Mouse (Mus musculus): Measurements from ENCODE around the gene Taldo1.
A peak's percentile ranks its signal among the peaks of the same experiment; 100 is the strongest.
"Not testable (repeated sequence)": the region's sequence is repeated elsewhere in the genome, so short reads cannot be mapped to it uniquely, and the experiment has no call there.

Taldo1 gene

GRCm38 (mm10) chr7:141439140-141439679 lies 47.2 kb downstream of the Taldo1 start:
- no peak for DNase-seq (ENCODE audit: low spot score in 2 of 2)

DNA sequence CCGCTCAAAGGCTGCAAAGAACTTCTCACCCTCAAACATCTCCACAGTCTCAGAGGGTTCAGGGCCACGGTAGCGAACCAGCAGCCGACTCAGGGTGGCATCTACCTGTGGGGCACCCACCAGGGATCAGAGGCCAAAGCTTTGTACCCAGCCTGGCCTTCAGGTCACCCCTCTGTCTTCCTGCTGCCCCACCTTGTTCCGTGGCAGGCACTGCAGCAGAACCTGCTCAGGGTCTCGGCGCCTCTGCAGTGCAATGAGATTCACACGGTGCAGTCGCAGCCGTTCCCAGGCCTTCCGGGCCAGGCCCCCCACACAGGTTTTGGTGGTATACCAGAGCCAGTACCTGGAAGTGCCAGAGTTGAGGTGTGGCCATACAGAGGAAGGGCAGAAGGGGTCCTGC lies 47.8 kb downstream of the Taldo1 start:
- DNase-seq (ENCODE audit: low spot score in 2 of 2), result no peak

- peak in 1 of 2 experiments; percentile 28 for DNase-seq (ENCODE audit: low spot score in 2 of 2)
Observed at GRCm38 (mm10) chr7:141440613-141441012, 48.6 kb downstream of the Taldo1 start.

GRCm38 (mm10) chr7:141441460-141441859 lies 49.5 kb downstream of the Taldo1 start:
- DNase-seq (ENCODE audit: low spot score in 2 of 2), result no peak

DNA sequence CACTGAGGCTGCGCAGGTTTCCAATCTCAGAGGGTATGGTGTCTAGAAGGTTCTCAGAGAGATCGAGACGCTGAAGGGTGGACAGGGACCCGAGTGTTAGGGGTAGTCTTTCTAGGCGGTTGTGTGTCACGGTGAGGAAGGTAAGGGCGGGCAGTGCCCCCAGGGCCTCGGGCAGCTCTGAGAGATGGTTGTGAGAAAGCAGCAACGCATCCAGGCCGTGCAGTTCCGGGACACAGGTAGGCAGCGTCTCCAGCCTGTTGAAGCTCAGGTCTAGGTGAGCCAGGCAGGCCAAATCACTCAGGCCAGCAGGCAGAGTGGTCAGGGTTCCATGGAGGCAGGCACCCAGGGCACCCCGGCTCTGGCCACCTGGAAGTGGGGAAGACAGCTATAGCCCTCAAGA lies 50.2 kb downstream of the Taldo1 start:
- DNase-seq (ENCODE audit: low spot score in 2 of 2), result no peak

GRCm38 (mm10) chr7:141443081-141443821 lies 51.3 kb downstream of the Taldo1 start:
- peak in 1 of 2 experiments; percentile 18 for DNase-seq (ENCODE audit: low spot score in 2 of 2)

- DNase-seq (ENCODE audit: low spot score in 2 of 2), result peak in 1 of 2 experiments; percentile 57
Observed at GRCm38 (mm10) chr7:141443828-141444237, 51.8 kb downstream of the Taldo1 start, which contains the start of gene Pidd1. TSS of gene Pidd1 (minus strand) at chr7:141444025.

DNA sequence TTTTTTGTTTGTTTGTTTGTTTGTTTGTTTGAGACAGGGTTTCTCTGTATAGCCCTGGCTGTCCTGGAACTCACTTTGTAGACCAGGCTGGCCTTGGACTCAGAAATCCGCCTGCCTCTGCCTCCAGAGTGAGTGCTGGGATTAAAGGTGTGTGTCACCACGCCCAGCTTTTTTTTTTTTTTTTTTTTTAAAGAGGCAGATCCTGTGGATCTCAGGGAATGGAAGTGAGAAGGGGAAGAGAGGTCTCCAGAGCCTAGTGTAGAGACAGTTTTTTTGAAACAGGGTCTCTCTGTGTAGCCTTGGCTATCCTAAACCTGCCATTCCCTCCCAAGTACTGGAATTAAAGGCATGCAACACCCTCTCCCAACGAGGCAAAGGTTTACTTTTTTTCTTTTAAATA lies 54.4 kb downstream of the Taldo1 start:
- DNase-seq (ENCODE audit: low spot score in 2 of 2), result not testable (repeated sequence)

DNA sequence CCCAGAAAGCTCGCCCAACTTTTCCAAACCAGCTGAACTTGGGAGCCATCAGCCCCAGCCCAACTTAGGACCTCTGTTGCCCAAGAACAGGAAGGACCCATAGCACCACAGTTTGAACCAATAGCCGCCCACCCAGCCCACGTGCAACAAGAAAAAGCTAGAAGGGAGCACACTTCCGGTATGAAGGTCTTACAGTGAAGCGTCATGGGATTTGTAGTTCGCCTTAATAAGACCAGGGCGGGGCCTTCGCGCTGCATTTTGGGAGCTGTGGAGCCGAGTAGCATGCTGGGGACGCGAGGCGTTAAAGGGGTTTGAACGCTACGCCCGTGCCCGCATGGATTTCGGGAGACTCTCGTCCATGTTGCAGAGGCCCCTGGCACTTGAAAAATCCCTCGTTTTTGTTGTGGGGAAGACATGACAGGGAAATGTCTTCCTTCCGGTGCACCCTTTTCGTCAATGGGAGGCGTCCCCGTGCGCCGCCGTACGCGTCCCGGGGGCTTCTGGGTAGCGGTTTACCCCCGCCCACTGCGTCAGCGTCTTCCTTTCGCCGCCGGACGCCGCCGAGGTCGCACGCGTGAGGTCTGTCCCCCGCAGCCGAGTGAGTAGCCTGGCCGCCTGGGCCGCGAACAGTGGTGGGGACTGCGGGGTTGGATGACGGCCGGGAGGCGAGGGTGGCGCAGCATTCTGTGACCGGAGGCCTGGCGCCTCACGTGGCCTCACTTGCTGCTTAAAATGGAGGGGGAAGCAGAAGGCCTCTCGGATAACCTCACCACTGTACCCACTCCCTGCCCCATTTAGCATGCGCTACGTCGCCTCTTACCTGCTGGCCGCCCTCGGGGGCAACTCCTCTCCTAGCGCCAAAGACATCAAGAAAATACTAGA lies 55.4 kb downstream of the Taldo1 start, which contains the start of gene Rplp2:
Rplp2 (plus strand) TSS at position 261 of the 882 bp plus-strand sequence.
- peak; percentile 92 to 96 for DNase-seq (ENCODE audit: low spot score in 2 of 2)

- DNase-seq (ENCODE audit: low spot score in 2 of 2), result no peak
Observed at GRCm38 (mm10) chr7:141451928-141452327, 59.9 kb downstream of the Taldo1 start.
